Mouse (Mus musculus) liver, postnatal 0 days (tissue): Measurements from ENCODE around the gene Lnx2.

Experiments
- CTCF ChIP-seq: sonication (generic); IDR thresholded peaks from 2 replicates; pipeline ENCODE4 v1.5.1; 2016; ENCODE audit warnings: antibody characterized with exemption, low read depth
- EP300 ChIP-seq: IDR thresholded peaks from 2 replicates; pipeline ENCODE4 v1.6.1; 2016; ENCODE audit warnings: antibody characterized with exemption, low read depth, mild to moderate bottlenecking

- no peak for TF ChIP-seq CTCF
- TF ChIP-seq EP300 = no peak
Measured at GRCm38 (mm10) chr5:146973858-146974780, 102.3 kb downstream of the Lnx2 start.
